Mouse (Mus musculus): Measurements from ENCODE around the gene Taf3. TPM values are rescaled to one million over a fixed set of nuclear protein-coding genes. Genes with fewer than 3 reads are reported as not detected.

Gene Taf3
- polyA plus RNA-seq, 1 experiment from 2014 or later: 13.9 TPM

- H3K9ac ChIP-seq (ENCODE audit: low read depth, low read length): no peak overlapping the region
- no peak for ATAC-seq
- no peaks in the 10 kb centered on the region for H3K36me3 ChIP-seq (ENCODE audit: control insufficient read depth, insufficient read depth, low read length)
- H3K4me3 ChIP-seq (ENCODE audit: low read depth, low read length): no peak overlapping the region
- H3K9me3 ChIP-seq (replicated peaks; ENCODE audit: control insufficient read depth, low read length, poor library complexity, severe bottlenecking): no peaks in the 10 kb centered on the region
- peak overlapping the region; percentile 7; the same call in 1 of the 2 replicates for H3K27ac ChIP-seq (ENCODE audit: low read length)
- H3K4me1 ChIP-seq (ENCODE audit: control insufficient read depth, insufficient read depth, low read length): peaks cover 24% of the 10 kb centered on the region
- peaks cover 38% of the 10 kb centered on the region for H3K27me3 ChIP-seq (ENCODE audit: control insufficient read depth, insufficient read depth, low read depth, low read length)
- 5% methylated on average over 7 of the region's 7 CpGs for WGBS
- no peak overlapping the region for H3K4me2 ChIP-seq (ENCODE audit: low read length)
These were observed 155.9 kb downstream of the Taf3 start for GRCm38 (mm10) chr2:9892541-9892940.

- ATAC-seq: no peak
- Histone ChIP-seq H3K36me3 (ENCODE audit: control insufficient read depth, insufficient read depth, low read length) (no peaks in the 10 kb centered on the region), H3K27ac (ENCODE audit: low read length) (no peak overlapping the region), H3K4me2 (ENCODE audit: low read length) (no peak overlapping the region), H3K4me3 (ENCODE audit: low read depth, low read length) (no peak overlapping the region), H3K9ac (ENCODE audit: low read depth, low read length) (no peak overlapping the region), H3K4me1 (ENCODE audit: control insufficient read depth, insufficient read depth, low read length) (peaks cover 13% of the 10 kb centered on the region), H3K9me3 (replicated peaks; ENCODE audit: control insufficient read depth, low read length, poor library complexity, severe bottlenecking) (no peaks in the 10 kb centered on the region), H3K27me3 (ENCODE audit: control insufficient read depth, insufficient read depth, low read depth, low read length) (peaks cover 37% of the 10 kb centered on the region)
- 2% methylated on average over 5 of the region's 5 CpGs for WGBS
These were observed 157.5 kb downstream of the Taf3 start for GRCm38 (mm10) chr2:9890906-9891305.

GRCm38 (mm10) chr2:9890251-9890650, 158.1 kb downstream of the Taf3 start:
- Histone ChIP-seq H3K27ac (ENCODE audit: low read length) (no peak overlapping the region), H3K4me1 (ENCODE audit: control insufficient read depth, insufficient read depth, low read length) (peaks cover 9% of the 10 kb centered on the region), H3K4me2 (ENCODE audit: low read length) (peak overlapping the region; percentile 46), H3K27me3 (ENCODE audit: control insufficient read depth, insufficient read depth, low read depth, low read length) (peaks cover 43% of the 10 kb centered on the region), H3K9ac (ENCODE audit: low read depth, low read length) (no peak overlapping the region), H3K36me3 (ENCODE audit: control insufficient read depth, insufficient read depth, low read length) (no peaks in the 10 kb centered on the region), H3K9me3 (replicated peaks; ENCODE audit: control insufficient read depth, low read length, poor library complexity, severe bottlenecking) (no peaks in the 10 kb centered on the region), H3K4me3 (ENCODE audit: low read depth, low read length) (no peak overlapping the region; the same call in 1 of the 2 replicates)
- ATAC-seq: no peak
- WGBS: 2% methylated on average over 8 of the region's 8 CpGs

DNA sequence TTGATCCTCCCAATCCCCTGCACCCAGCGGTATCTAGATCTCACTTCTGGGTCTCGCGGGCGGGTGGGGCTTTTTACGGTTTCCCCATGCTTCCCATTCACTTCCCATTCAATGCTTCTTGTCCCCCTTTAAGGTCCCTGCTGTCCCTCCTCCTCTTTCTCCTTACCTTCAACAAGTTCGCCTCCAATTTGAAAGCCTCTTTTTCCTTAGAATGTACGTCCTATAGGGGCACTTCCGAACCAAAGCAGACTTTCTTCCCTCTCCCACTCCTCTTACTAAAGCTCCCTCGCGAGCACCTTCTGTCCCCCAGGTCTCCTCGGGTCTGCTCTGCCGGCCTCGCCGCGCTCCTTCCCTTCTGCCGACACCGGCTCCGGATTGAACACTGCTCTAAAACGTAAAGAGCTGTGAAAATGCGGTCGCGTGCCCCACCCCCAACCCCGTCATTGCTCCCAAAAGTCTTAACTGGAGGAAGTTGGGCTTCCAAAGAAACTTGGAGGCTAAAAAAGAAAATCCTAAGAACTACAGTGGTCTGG, 158.7 kb downstream of the Taf3 start, which contains the start of gene Gata3:
Gene Gata3 (minus strand): TSS at position 384 of the 533 bp plus-strand sequence.
- H3K36me3 ChIP-seq (ENCODE audit: control insufficient read depth, insufficient read depth, low read length): no peaks in the 10 kb centered on the region
- peak within 1 kb of the TSS; percentile 54 for H3K27ac ChIP-seq (ENCODE audit: low read length)
- H3K9ac ChIP-seq (ENCODE audit: low read depth, low read length): peak within 1 kb of the TSS; percentile 22; the same call in 1 of the 2 replicates
- H3K9me3 ChIP-seq (replicated peaks; ENCODE audit: control insufficient read depth, low read length, poor library complexity, severe bottlenecking): no peaks in the 10 kb centered on the region
- peak within 1 kb of the TSS; percentile 46 for H3K4me2 ChIP-seq (ENCODE audit: low read length)
- ATAC-seq: no peak
- peak within 1 kb of the TSS; percentile 31 for H3K4me3 ChIP-seq (ENCODE audit: low read depth, low read length)
- peaks cover 5% of the 10 kb centered on the region for H3K4me1 ChIP-seq (ENCODE audit: control insufficient read depth, insufficient read depth, low read length)
- H3K27me3 ChIP-seq (ENCODE audit: control insufficient read depth, insufficient read depth, low read depth, low read length): peaks cover 43% of the 10 kb centered on the region
- under 1% methylated on average over 23 of the region's 23 CpGs for WGBS

DNA sequence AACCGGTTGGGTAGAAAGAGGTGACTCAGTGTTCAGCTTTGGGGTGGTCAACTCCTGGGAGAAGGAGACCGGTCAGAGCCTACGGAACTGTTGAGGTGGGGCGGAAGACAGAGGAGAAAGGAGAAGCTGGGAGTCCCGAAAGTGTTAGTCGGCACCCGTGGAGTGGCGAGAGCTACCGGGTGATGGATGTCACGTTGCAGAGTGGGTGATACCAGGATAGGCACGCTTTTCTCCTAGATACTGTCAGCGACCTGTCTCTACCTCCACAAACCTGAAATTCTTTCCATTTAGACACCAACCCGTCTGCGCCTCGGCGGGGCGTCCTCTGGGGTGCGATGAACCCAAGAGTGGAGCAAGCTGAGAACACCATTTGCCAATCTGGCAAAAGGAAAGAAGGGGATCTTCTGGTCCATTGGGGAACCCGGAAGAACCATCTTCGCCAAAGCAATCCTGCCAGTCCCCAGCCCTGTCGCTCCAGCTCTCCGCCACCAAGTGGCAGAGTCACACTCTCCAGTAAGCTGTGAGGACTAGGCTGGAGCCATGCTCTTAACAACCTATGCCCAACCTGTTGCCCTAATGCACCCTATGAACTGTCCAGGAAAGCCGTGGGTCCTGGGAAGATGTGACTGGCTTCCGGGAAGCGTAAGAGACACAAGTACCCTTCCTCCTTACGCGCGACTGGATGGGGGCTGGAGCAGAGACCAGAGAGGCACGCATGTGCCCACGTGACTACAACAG, 159.3 kb downstream of the Taf3 start, which contains the start of gene 9230102O04Rik:
Gene 9230102O04Rik (minus strand): TSS at position 628 of the 738 bp plus-strand sequence.
- H3K4me2 ChIP-seq (ENCODE audit: low read length): peak within 1 kb of the TSS; percentile 46
- WGBS: under 1% methylated on average over 30 of the region's 30 CpGs
- peak within 1 kb of the TSS; percentile 54 for H3K27ac ChIP-seq (ENCODE audit: low read length)

GRCm38 (mm10) chr2:9887636-9888035, 160.8 kb downstream of the Taf3 start:
- Histone ChIP-seq H3K36me3 (ENCODE audit: control insufficient read depth, insufficient read depth, low read length) (no peaks in the 10 kb centered on the region), H3K4me2 (ENCODE audit: low read length) (peak overlapping the region; percentile 68), H3K9me3 (replicated peaks; ENCODE audit: control insufficient read depth, low read length, poor library complexity, severe bottlenecking) (no peaks in the 10 kb centered on the region), H3K27ac (ENCODE audit: low read length) (peak overlapping the region; percentile 85), H3K9ac (ENCODE audit: low read depth, low read length) (peak overlapping the region; percentile 57), H3K4me3 (ENCODE audit: low read depth, low read length) (peak overlapping the region; percentile 47), H3K4me1 (ENCODE audit: control insufficient read depth, insufficient read depth, low read length) (peaks cover 5% of the 10 kb centered on the region), H3K27me3 (ENCODE audit: control insufficient read depth, insufficient read depth, low read depth, low read length) (peaks cover 35% of the 10 kb centered on the region)
- ATAC-seq: peak; percentile 46; the same call in 1 of the 2 replicates
- WGBS: under 1% methylated on average over 7 of the region's 7 CpGs

More for the DNA sequence above, 159.3 kb downstream of the Taf3 start, which contains the start of gene 9230102O04Rik:
- Histone ChIP-seq H3K4me1 (ENCODE audit: control insufficient read depth, insufficient read depth, low read length) (peaks cover 5% of the 10 kb centered on the region), H3K36me3 (ENCODE audit: control insufficient read depth, insufficient read depth, low read length) (no peaks in the 10 kb centered on the region), H3K9ac (ENCODE audit: low read depth, low read length) (peak within 1 kb of the TSS; percentile 22; the same call in 1 of the 2 replicates), H3K27me3 (ENCODE audit: control insufficient read depth, insufficient read depth, low read depth, low read length) (peaks cover 41% of the 10 kb centered on the region), H3K9me3 (replicated peaks; ENCODE audit: control insufficient read depth, low read length, poor library complexity, severe bottlenecking) (no peaks in the 10 kb centered on the region), H3K4me3 (ENCODE audit: low read depth, low read length) (peak within 1 kb of the TSS; percentile 31)
- ATAC-seq: peak; percentile 70

DNA sequence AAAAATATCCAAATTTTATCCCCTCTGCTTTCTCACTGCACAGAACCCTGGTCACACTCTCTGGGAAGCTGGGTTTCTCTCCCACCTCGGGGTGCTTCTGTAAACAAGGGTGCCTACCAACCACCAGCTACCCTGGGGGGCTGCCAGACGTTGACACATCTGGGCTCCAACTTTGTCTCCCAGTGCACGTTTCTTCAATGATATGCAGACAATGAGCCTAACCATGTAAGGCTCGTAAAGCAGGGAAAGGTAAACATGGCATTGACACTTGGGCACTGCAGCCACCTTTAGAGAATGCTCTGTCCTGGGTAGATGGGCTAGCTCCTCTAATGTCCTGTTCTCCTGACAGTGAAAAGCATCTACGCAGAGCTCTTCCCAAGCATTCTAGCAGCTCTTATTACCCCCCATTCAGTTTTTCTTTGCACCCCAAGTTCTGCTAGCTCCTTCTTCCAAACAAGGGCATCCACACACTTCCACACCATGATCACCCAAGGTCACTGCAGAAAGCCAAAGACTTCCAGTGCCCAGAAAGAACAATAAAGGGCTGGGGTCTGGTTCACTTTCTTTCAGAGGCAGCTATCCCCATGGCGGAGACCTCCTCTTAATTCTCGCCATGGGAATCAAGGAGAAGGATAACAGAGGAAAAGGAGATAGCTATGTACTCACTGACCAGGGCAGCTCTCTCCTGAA, 161.3 kb downstream of the Taf3 start:
- Histone ChIP-seq H3K4me1 (ENCODE audit: control insufficient read depth, insufficient read depth, low read length) (peaks cover 8% of the 10 kb centered on the region), H3K9me3 (replicated peaks; ENCODE audit: control insufficient read depth, low read length, poor library complexity, severe bottlenecking) (no peaks in the 10 kb centered on the region), H3K27me3 (ENCODE audit: control insufficient read depth, insufficient read depth, low read depth, low read length) (peaks cover 35% of the 10 kb centered on the region), H3K27ac (ENCODE audit: low read length) (peak overlapping the region; percentile 85), H3K4me2 (ENCODE audit: low read length) (peak overlapping the region; percentile 68), H3K36me3 (ENCODE audit: control insufficient read depth, insufficient read depth, low read length) (no peaks in the 10 kb centered on the region), H3K4me3 (ENCODE audit: low read depth, low read length) (peak overlapping the region; percentile 47), H3K9ac (ENCODE audit: low read depth, low read length) (peak overlapping the region; percentile 57)
- 3% methylated on average over 7 of the region's 7 CpGs for WGBS
- ATAC-seq: no peak

DNA sequence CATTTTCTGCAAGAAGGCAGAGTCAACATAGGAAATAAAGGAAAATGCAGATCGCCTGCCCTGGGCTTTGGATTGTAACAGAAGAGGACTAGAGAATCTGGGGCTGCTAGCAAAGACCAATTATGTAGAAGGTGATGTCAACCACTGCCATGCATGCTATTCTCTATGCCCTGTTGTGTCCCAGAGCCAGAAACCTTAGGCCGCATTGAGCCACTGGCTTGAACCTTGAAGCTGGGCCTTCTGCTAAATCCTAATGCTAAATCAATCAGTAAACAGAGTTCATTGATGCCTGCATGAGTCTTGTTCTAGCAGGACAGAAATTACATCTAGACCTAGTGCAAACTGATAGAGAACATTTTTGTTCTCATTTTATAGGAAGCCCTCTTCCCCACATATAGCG, 162.4 kb downstream of the Taf3 start:
- no peaks in the 10 kb centered on the region for H3K36me3 ChIP-seq (ENCODE audit: control insufficient read depth, insufficient read depth, low read length)
- H3K4me2 ChIP-seq (ENCODE audit: low read length): peak overlapping the region; percentile 68
- H3K9me3 ChIP-seq (replicated peaks; ENCODE audit: control insufficient read depth, low read length, poor library complexity, severe bottlenecking): no peaks in the 10 kb centered on the region
- peak overlapping the region; percentile 85 for H3K27ac ChIP-seq (ENCODE audit: low read length)
- H3K4me3 ChIP-seq (ENCODE audit: low read depth, low read length): peak overlapping the region; percentile 47
- WGBS: 3% methylated on average over 3 of the region's 3 CpGs
- peak overlapping the region; percentile 53 for H3K9ac ChIP-seq (ENCODE audit: low read depth, low read length)
- peaks cover 8% of the 10 kb centered on the region for H3K4me1 ChIP-seq (ENCODE audit: control insufficient read depth, insufficient read depth, low read length)
- no peak for ATAC-seq
- peaks cover 33% of the 10 kb centered on the region for H3K27me3 ChIP-seq (ENCODE audit: control insufficient read depth, insufficient read depth, low read depth, low read length)

All from midbrain, embryonic 16.5 days (tissue).